Mouse (Mus musculus) left cerebral cortex, postnatal 10 days (tissue): ENCODE measurements at regions not wholly inside any gene's neighbourhood (a gene's known extent, or its start where the extent isn't known, plus 50 kb on each side); places are given as distances from the start of the nearest gene placed in this dataset.

Experiments
- DNase-seq, 2 experiments: peaks; one replicate each; pipeline ENCODE4 v3.0.0; 2021 to 2022; ENCODE audit warnings: low spot score in 2 of 2, mixed read lengths in 1 of 2; ENCODE audit errors: extremely low spot score in 1 of 2
- intact Hi-C: fragments of 180-260 bp; cut with DNase I; formaldehyde crosslinking; loops from one replicate; pipeline ENCODE4 v1.15.1; 2025

DNA sequence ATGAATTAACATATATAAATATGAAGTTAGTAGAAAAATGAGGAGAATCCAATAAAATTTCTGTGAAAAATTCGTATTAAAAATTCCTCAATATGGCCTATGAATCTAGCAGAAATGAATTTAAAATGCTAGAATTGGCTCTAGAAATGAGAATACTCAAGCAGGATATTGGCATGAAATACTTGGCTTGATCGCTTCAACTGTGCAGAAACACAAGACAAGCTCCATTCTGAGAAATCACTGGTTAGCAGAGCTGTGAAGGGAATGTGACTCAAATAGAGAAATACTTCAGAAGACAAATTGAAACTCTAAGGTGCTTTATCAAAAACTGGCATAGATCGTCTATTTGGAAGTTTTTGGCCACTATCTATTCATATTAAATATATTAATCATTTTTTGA is 819.2 kb downstream of the Lrfn5 start:
- intact Hi-C loops: no loop called here
- peak in 1 of 2 experiments; percentile 5 for DNase-seq
